Mouse (Mus musculus) lung, adult 2 months (tissue): ENCODE results near the gene Hvcn1.
A peak's percentile ranks its signal among the peaks of the same experiment; 100 is the strongest.

ENCODE experiments used
- CTCF ChIP-seq: fragments of 200-500 bp; IDR thresholded peaks from 2 replicates; pipeline ENCODE4 v1.5.1; 2011; ENCODE audit warnings: mild to moderate bottlenecking, low read length, control low read depth; ENCODE audit not compliant: insufficient read depth
- POLR2A ChIP-seq: fragments of 200-500 bp; IDR thresholded peaks from 2 replicates; pipeline ENCODE4 v1.6.1; 2011; ENCODE audit warnings: low read depth, mild to moderate bottlenecking, control low read depth, low read length, borderline replicate concordance; ENCODE audit errors: extremely low read depth

GRCm38 (mm10) chr5:122157827-122158381 lies 48.7 kb upstream of the Hvcn1 start, which contains the start of gene Ppp1cc:
- no peak for TF ChIP-seq CTCF
- peak; percentile 78; the same call in 1 of the 2 replicates for TF ChIP-seq POLR2A
